ENCODE assay signal across 8 mouse cellular contexts in the genomic region with DNA sequence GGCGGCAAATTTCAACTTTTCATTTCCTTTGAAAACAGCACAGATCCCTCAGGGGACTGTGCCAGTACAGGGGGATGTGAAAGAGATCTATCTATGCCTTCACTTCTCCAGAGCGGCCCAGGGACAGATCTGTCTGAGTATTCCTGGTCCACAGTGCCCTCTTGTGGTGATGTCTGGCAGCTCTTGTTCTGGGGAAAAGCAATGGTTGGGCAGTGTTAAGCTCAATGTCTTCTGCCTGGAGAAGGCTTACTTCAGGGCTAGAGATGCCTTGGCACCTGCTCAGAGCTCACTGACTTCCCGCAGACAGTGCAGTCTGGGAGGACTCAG. TPM values are rescaled to one million over a fixed set of nuclear protein-coding genes. Genes with fewer than 3 reads are reported as not detected.
DNase-seq lines count a peak whose midpoint lies in the region; ATAC-seq and TF ChIP-seq lines count a peak whose summit lies in the region.

No protein-coding gene starts in this region.

- H3K4me3 ChIP-seq in E14TG2a.4 (replicated peaks; ENCODE audit: low read length), result no peak overlapping the region
- H3K4me3 ChIP-seq in forebrain, embryonic 13.5 days, result no peak overlapping the region
- H3K4me3 ChIP-seq in liver, postnatal 0 days (ENCODE audit: low read depth, low read length), result no peak overlapping the region
- no peak overlapping the region for H3K4me3 ChIP-seq in neural tube, embryonic 15.5 days (replicated peaks)

- H3K9ac ChIP-seq in forebrain, embryonic 13.5 days, result no peak overlapping the region
- H3K9ac ChIP-seq in liver, postnatal 0 days (replicated peaks), result no peak overlapping the region
- H3K9ac ChIP-seq in neural tube, embryonic 15.5 days (replicated peaks), result no peak overlapping the region

- TF ChIP-seq EP300 in liver, postnatal 0 days (IDR thresholded peaks at IDR 0.05; ENCODE audit: low read depth), result no peak

- peak; percentile 86 for ATAC-seq in forebrain, embryonic 13.5 days
- ATAC-seq in liver, postnatal 0 days, result peak; percentile 83
- ATAC-seq in neural tube, embryonic 15.5 days (ENCODE audit: low FRiP score), result peak; percentile 92

- no peak overlapping the region for H3K27ac ChIP-seq in forebrain, embryonic 13.5 days
- H3K27ac ChIP-seq in liver, postnatal 0 days (ENCODE audit: low read depth), result no peak overlapping the region
- H3K27ac ChIP-seq in neural tube, embryonic 15.5 days (replicated peaks), result peak overlapping the region; percentile 19; the same call in 1 of the 2 replicates

- H3K27me3 ChIP-seq in E14TG2a.4 (ENCODE audit: insufficient read depth, low read length), result no peaks in the 10 kb centered on the region
- H3K27me3 ChIP-seq in forebrain, embryonic 13.5 days, result no peaks in the 10 kb centered on the region
- H3K27me3 ChIP-seq in liver, postnatal 0 days (ENCODE audit: insufficient read depth, low read length), result no peaks in the 10 kb centered on the region
- H3K27me3 ChIP-seq in neural tube, embryonic 15.5 days (replicated peaks), result no peaks in the 10 kb centered on the region

- no peak overlapping the region for H3K4me2 ChIP-seq in forebrain, embryonic 13.5 days
- H3K4me2 ChIP-seq in liver, postnatal 0 days (ENCODE audit: low read depth, low read length), result peak overlapping the region; percentile 24; the same call in 1 of the 2 replicates
- no peak overlapping the region for H3K4me2 ChIP-seq in neural tube, embryonic 15.5 days

- peak; percentile 79 for DNase-seq in c-Kit-positive CD71-positive TER-119-positive erythroid progenitor cells, embryonic 14.5 days (ENCODE audit: low spot score)
- DNase-seq in heart, postnatal 14 days, result peak; percentile 86 to 93
- DNase-seq in large intestine, adult 2 months (ENCODE audit: low read depth, low spot score), result peak; percentile 76
- DNase-seq in liver, postnatal 0 days, result peak; percentile 89
- peak; percentile 93 for DNase-seq in testis, postnatal 10 days (ENCODE audit: low spot score)

- no peaks in the 10 kb centered on the region for H3K9me3 ChIP-seq in E14TG2a.4 (ENCODE audit: low read length)
- H3K9me3 ChIP-seq in forebrain, embryonic 13.5 days (replicated peaks), result no peaks in the 10 kb centered on the region
- H3K9me3 ChIP-seq in liver, postnatal 0 days (ENCODE audit: low read length), result no peaks in the 10 kb centered on the region
- no peaks in the 10 kb centered on the region for H3K9me3 ChIP-seq in neural tube, embryonic 15.5 days (replicated peaks)

- peaks cover 95% of the 10 kb centered on the region for H3K36me3 ChIP-seq in E14TG2a.4 (ENCODE audit: insufficient read depth, low read length)
- H3K36me3 ChIP-seq in forebrain, embryonic 13.5 days (ENCODE audit: poor library complexity, severe bottlenecking), result peaks cover 53% of the 10 kb centered on the region
- peaks cover 41% of the 10 kb centered on the region for H3K36me3 ChIP-seq in liver, postnatal 0 days (replicated peaks; ENCODE audit: insufficient read depth, low read length)
- peaks cover 40% of the 10 kb centered on the region for H3K36me3 ChIP-seq in neural tube, embryonic 15.5 days

- peak; percentile 85 for TF ChIP-seq CTCF in E14TG2a.4 (conservative IDR thresholded peaks at IDR 0.05; ENCODE audit: low read length)
- peak; percentile 95 for TF ChIP-seq CTCF in liver, postnatal 0 days (IDR thresholded peaks at IDR 0.05; ENCODE audit: low read depth)

- intact Hi-C loops in heart, postnatal 14 days (cut with DNase I), result loop anchor here (1.0 to 10.0 kb wide), 3 partner anchors 80 to 537 kb away; no protein-coding TSS in a partner anchor

- H3K4me1 ChIP-seq in E14TG2a.4 (replicated peaks; ENCODE audit: low read depth, low read length), result no peaks in the 10 kb centered on the region; the same call in 1 of the 2 replicates
- H3K4me1 ChIP-seq in forebrain, embryonic 13.5 days, result no peaks in the 10 kb centered on the region
- no peaks in the 10 kb centered on the region; the same call in 1 of the 2 replicates for H3K4me1 ChIP-seq in liver, postnatal 0 days (ENCODE audit: insufficient read depth)
- no peaks in the 10 kb centered on the region for H3K4me1 ChIP-seq in neural tube, embryonic 15.5 days

- 4% methylated on average over 3 of the region's 3 CpGs for WGBS in forebrain, embryonic 13.5 days
- 6% methylated on average over 3 of the region's 3 CpGs for WGBS in large intestine, adult 2 months
- 10% methylated on average over 3 of the region's 3 CpGs for WGBS in liver, postnatal 0 days (ENCODE audit: insufficient replicate concordance)
- 13% methylated on average over 3 of the region's 3 CpGs for WGBS in neural tube, embryonic 15.5 days

RNA-seq across cellular contexts. Expression of a gene that starts 17.8 kb away (rescaled TPM):
- 8.8 and 9.3 TPM in 2 replicates for polyA plus RNA-seq in forebrain, embryonic 13.5 days (2015; fragmentation: Nextera tagmentation; extraction: Ambion mirVana)
- total RNA-seq in heart, postnatal 14 days (2021), result 1 to 10 TPM; 9.2 to 9.5 TPM
- polyA plus RNA-seq in large intestine, adult 2 months (2012; rRNA removed), result 9.1 and 10.7 TPM in 2 replicates
- 6.6 and 7.0 TPM in 2 replicates for polyA plus RNA-seq in liver, postnatal 0 days (2015; fragmentation: Nextera tagmentation; extraction: Ambion mirVana)
- 9.0 and 9.6 TPM in 2 replicates for polyA plus RNA-seq in neural tube, embryonic 15.5 days (2015; fragmentation: Nextera tagmentation; extraction: Ambion mirVana)

RNA-seq across cellular contexts. Expression of a gene that starts 42.7 kb away (rescaled TPM):
- 23.5 and 25.8 TPM in 2 replicates for polyA plus RNA-seq in forebrain, embryonic 13.5 days (2015; fragmentation: Nextera tagmentation; extraction: Ambion mirVana)
- total RNA-seq in heart, postnatal 14 days (2021), result 10 to 100 TPM; 11.6 to 12.9 TPM
- polyA plus RNA-seq in large intestine, adult 2 months (2012; rRNA removed), result 1.8 and 1.9 TPM in 2 replicates
- polyA plus RNA-seq in liver, postnatal 0 days (2015; fragmentation: Nextera tagmentation; extraction: Ambion mirVana), result 15.0 and 15.8 TPM in 2 replicates
- polyA plus RNA-seq in neural tube, embryonic 15.5 days (2015; fragmentation: Nextera tagmentation; extraction: Ambion mirVana), result 13.7 and 16.0 TPM in 2 replicates

RNA-seq across cellular contexts. Expression of a gene that starts 45.9 kb away (rescaled TPM):
- 21.4 and 21.9 TPM in 2 replicates for polyA plus RNA-seq in forebrain, embryonic 13.5 days (2015; fragmentation: Nextera tagmentation; extraction: Ambion mirVana)
- 10 to 100 TPM; 14.3 to 15.7 TPM for total RNA-seq in heart, postnatal 14 days (2021)
- 130 and 229 TPM in 2 replicates for polyA plus RNA-seq in large intestine, adult 2 months (2012; rRNA removed)
- 16.7 and 17.8 TPM in 2 replicates for polyA plus RNA-seq in liver, postnatal 0 days (2015; fragmentation: Nextera tagmentation; extraction: Ambion mirVana)
- 35.2 and 41.8 TPM in 2 replicates for polyA plus RNA-seq in neural tube, embryonic 15.5 days (2015; fragmentation: Nextera tagmentation; extraction: Ambion mirVana)
